Mouse (Mus musculus) heart, embryonic 11.5 days (tissue): ENCODE results near the gene Nrgn. TPM values are rescaled to one million over a fixed set of nuclear protein-coding genes. Genes with fewer than 3 reads are reported as not detected.

ENCODE experiments used
- ATAC-seq: fragments of 200-750 bp; cut with Nextera tagmentation; replicated peaks from 2 replicates; pipeline ENCODE4 v1.8.0; 2017; ENCODE audit warnings: moderate library complexity; ENCODE audit not compliant: insufficient number of reproducible peaks, low FRiP score, low TSS enrichment
- H3K27ac ChIP-seq: fragments of 300-500 bp; sonication (generic); 2 replicates; pipeline ENCODE4 v1.5.1; 2014; ENCODE audit warnings: mild to moderate bottlenecking, low read depth, low read length
- H3K27me3 ChIP-seq: fragments of 300-500 bp; sonication (generic); 2 replicates; pipeline ENCODE4 v1.6.1; 2014; ENCODE audit warnings: mild to moderate bottlenecking, low read length, mixed read lengths; ENCODE audit not compliant: control insufficient read depth, insufficient read depth
- H3K36me3 ChIP-seq: fragments of 300-500 bp; sonication (generic); 2 replicates; pipeline ENCODE4 v1.6.1; 2014; ENCODE audit warnings: mild to moderate bottlenecking, low read length, moderate library complexity, mixed read lengths; ENCODE audit not compliant: control insufficient read depth, insufficient read depth
- H3K4me1 ChIP-seq: fragments of 300-500 bp; sonication (generic); 2 replicates; pipeline ENCODE4 v1.6.1; 2014; ENCODE audit warnings: low read length; ENCODE audit not compliant: control insufficient read depth, insufficient read depth
- H3K4me2 ChIP-seq: fragments of 300-500 bp; sonication (generic); 2 replicates; pipeline ENCODE4 v1.6.1; 2014; ENCODE audit warnings: mild to moderate bottlenecking, moderate library complexity
- H3K4me3 ChIP-seq: fragments of 300-500 bp; sonication (generic); 2 replicates; pipeline ENCODE4 v1.5.1; 2014; ENCODE audit warnings: low read depth, low read length
- H3K9ac ChIP-seq: fragments of 300-500 bp; sonication (generic); 2 replicates; pipeline ENCODE4 v1.6.1; 2014; ENCODE audit warnings: mild to moderate bottlenecking, low read depth, low read length, moderate library complexity
- H3K9me3 ChIP-seq: fragments of 300-500 bp; sonication (generic); replicated peaks from 2 replicates; pipeline ENCODE4 v1.6.1; 2016; ENCODE audit warnings: low read length; ENCODE audit not compliant: control insufficient read depth
- WGBS: fragments of 180-500 bp; shearing (Covaris S2); extraction: QIAGEN DNeasy Blood & Tissue Kit; methylation state at CpG from one replicate; pipeline ENCODE4 v1.1.7; 2014; ENCODE audit not compliant: insufficient replicate concordance; 5-methylcytosine and 5-hydroxymethylcytosine counted together
- polyA plus RNA-seq: library from polyadenylated mRNA; unstranded; fragments of >200 nt; fragmentation: Nextera tagmentation; extraction: Ambion mirVana; gene quantifications from 2 replicates; pipeline ENCODE4 v1.2.1, GENCODE M21; 2014

Nrgn gene
- polyA plus RNA-seq, 1 experiment from 2014 or later = 5.2 TPM

DNA sequence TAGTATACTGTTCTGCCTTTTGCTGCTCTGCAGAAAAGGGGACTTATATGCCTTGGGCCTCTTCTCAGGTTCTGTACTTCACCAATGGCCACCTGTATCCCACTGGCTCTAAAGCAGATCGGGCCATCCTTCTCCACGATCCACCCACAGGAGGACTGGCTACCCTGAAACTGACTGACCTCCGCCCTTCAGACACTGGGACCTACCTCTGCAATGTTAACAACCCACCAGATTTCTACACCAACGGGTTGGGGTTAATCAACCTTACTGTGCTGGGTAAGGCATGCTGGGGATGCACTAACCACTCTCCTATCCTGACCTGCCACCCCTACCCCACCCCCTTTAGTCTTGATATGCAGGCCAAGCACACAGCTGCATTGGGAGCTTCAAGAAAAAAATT is 12.5 kb downstream of the Nrgn start:
- ATAC-seq = no peak
- Histone ChIP-seq H3K4me1 (peaks cover 13% of the 10 kb centered on the region), H3K9me3 (no peaks in the 10 kb centered on the region), H3K27me3 (peaks cover 5% of the 10 kb centered on the region), H3K9ac (no peak overlapping the region), H3K4me3 (no peak overlapping the region), H3K27ac (no peak overlapping the region), H3K4me2 (no peak overlapping the region), H3K36me3 (no peaks in the 10 kb centered on the region)
- 81% methylated on average over 4 of the region's 4 CpGs for WGBS

- ATAC-seq = 0 out of 2 replicates have a peak, but pooled peaks have one; percentile 33
- WGBS = 48% methylated on average over 23 of the region's 23 CpGs
- Histone ChIP-seq H3K36me3 (no peaks in the 10 kb centered on the region), H3K9ac (no peak within 1 kb of the TSS), H3K9me3 (no peaks in the 10 kb centered on the region), H3K4me3 (no peak within 1 kb of the TSS), H3K4me2 (peak within 1 kb of the TSS; percentile 24; the same call in 1 of the 2 replicates), H3K27me3 (peaks cover 3% of the 10 kb centered on the region; the same call in 1 of the 2 replicates), H3K27ac (no peak within 1 kb of the TSS), H3K4me1 (peaks cover 9% of the 10 kb centered on the region)
Observed at GRCm38 (mm10) chr9:37539170-37540025, 13.3 kb downstream of the Nrgn start, which contains the start of gene Vsig2. Gene Vsig2, plus strand, starts transcription at chr9:37539255.

DNA sequence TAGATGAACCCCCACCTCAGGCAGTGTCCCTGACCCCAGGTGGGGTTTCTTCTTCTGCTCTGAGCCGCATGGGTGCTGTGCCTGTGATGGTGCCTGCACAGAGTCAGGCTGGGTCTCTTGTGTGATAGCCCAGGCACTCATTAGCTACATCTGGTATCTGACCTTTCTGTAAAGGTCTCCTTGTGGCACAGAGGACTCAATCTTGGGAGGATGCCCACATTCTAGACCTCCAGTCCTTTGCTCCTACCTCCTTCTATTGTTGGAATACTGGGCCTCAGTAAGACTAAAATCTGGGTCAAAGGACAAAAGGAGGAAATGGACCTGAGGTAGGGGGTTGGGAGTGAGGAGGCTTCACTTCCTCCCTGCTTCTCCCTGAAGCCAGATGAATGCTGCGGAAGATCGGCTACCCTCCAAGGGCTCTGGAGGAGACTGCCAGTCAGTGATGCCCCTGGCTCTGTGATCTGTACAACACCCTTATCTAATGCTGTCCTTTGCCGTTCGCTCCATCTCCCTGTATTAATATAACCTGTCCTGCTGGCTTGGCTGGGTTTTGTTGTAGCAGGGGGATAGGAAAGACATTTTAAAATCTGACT is 14.9 kb downstream of the Nrgn start:
- Histone ChIP-seq H3K4me1 (peaks cover 9% of the 10 kb centered on the region), H3K27ac (no peak overlapping the region), H3K36me3 (no peaks in the 10 kb centered on the region), H3K4me2 (no peak overlapping the region), H3K9ac (no peak overlapping the region), H3K9me3 (no peaks in the 10 kb centered on the region), H3K27me3 (peaks cover 3% of the 10 kb centered on the region; the same call in 1 of the 2 replicates), H3K4me3 (no peak overlapping the region)
- ATAC-seq = no peak; the same call in 1 of the 2 replicates
- 51% methylated on average over 5 of the region's 5 CpGs for WGBS

GRCm38 (mm10) chr9:37536851-37537250 is 15.9 kb downstream of the Nrgn start:
- WGBS = 65% methylated on average over 4 of the region's 4 CpGs
- no peaks in the 10 kb centered on the region for H3K9me3 ChIP-seq
- H3K27ac ChIP-seq = no peak overlapping the region; the same call in 1 of the 2 replicates
- no peaks in the 10 kb centered on the region for H3K36me3 ChIP-seq
- H3K27me3 ChIP-seq = peaks cover 3% of the 10 kb centered on the region; the same call in 1 of the 2 replicates
- H3K4me2 ChIP-seq = no peak overlapping the region
- H3K4me3 ChIP-seq = no peak overlapping the region
- no peak for ATAC-seq
- peaks cover 9% of the 10 kb centered on the region for H3K4me1 ChIP-seq
- H3K9ac ChIP-seq = no peak overlapping the region

GRCm38 (mm10) chr9:37530888-37531705 is 21.6 kb downstream of the Nrgn start:
- peak overlapping the region; percentile 36 for H3K9ac ChIP-seq
- peaks cover 14% of the 10 kb centered on the region for H3K4me1 ChIP-seq
- peak overlapping the region; percentile 34 for H3K4me3 ChIP-seq
- no peaks in the 10 kb centered on the region for H3K9me3 ChIP-seq
- H3K36me3 ChIP-seq = no peaks in the 10 kb centered on the region
- ATAC-seq = no peak; the same call in 1 of the 2 replicates
- H3K27ac ChIP-seq = peak overlapping the region; percentile 70
- peak overlapping the region; percentile 76 for H3K4me2 ChIP-seq
- peaks cover 21% of the 10 kb centered on the region; the same call in 1 of the 2 replicates for H3K27me3 ChIP-seq
- 2% methylated on average over 31 of the region's 31 CpGs for WGBS

GRCm38 (mm10) chr9:37530031-37530887 is 22.4 kb downstream of the Nrgn start:
- Histone ChIP-seq H3K4me2 (peak overlapping the region; percentile 76), H3K4me3 (peak overlapping the region; percentile 34), H3K27me3 (peaks cover 21% of the 10 kb centered on the region; the same call in 1 of the 2 replicates), H3K4me1 (peaks cover 14% of the 10 kb centered on the region), H3K27ac (peak overlapping the region; percentile 70), H3K36me3 (no peaks in the 10 kb centered on the region), H3K9me3 (no peaks in the 10 kb centered on the region), H3K9ac (peak overlapping the region; percentile 36)
- peak; percentile 54 for ATAC-seq
- WGBS = 1% methylated on average over 32 of the region's 32 CpGs

DNA sequence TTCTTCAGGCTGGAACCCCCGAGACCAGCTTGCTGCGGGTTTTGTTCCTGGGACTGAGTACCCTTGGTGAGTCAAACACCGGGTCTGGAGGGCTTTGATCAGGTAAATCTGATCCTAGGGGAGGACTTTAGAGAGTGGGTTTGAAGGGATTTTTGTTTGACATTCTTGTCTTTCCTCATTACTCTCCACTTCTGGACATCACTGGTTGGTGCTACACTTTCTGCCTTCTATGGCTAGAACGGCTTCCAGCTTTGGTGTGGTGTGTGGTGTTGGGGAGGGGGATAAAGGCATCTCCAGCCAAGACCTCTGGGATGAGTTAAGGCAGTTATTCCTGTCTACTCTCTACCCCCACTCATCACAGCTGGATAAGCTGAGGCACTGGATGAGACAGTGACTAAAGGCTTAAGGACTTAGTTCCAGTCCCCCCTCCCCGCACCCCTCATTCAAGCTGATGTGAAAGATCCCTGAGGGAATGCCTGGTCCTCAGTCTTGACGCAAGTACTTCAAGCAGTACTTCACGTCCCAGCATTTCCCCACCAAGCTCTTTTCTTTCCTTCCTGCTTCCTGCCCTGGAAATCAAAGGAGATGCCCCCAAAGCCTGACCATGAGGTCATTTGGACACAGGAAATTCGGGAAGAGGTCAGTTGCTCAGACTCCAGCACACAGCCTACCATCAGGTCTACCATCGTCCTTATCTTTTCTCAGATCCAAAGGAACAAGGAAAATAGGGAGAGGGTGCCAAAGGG is 24.3 kb downstream of the Nrgn start:
- H3K27me3 ChIP-seq = peaks cover 21% of the 10 kb centered on the region; the same call in 1 of the 2 replicates
- peak overlapping the region; percentile 34 for H3K4me3 ChIP-seq
- H3K4me1 ChIP-seq = peaks cover 17% of the 10 kb centered on the region
- peak overlapping the region; percentile 40 for H3K9ac ChIP-seq
- WGBS = 25% methylated on average over 9 of the region's 9 CpGs
- ATAC-seq = no peak
- H3K9me3 ChIP-seq = no peaks in the 10 kb centered on the region
- H3K4me2 ChIP-seq = peak overlapping the region; percentile 76
- peak overlapping the region; percentile 70 for H3K27ac ChIP-seq
- no peaks in the 10 kb centered on the region for H3K36me3 ChIP-seq
